ENCODE assay signal across 10 mouse cellular contexts in genomic region chr5:25188802-25189201, GRCm38 (mm10). TPM values are rescaled to one million over a fixed set of nuclear protein-coding genes. Genes with fewer than 3 reads are reported as not detected.
DNase-seq lines count a peak whose midpoint lies in the region; TF ChIP-seq lines count a peak whose summit lies in the region.
"Had no signal": no experiment of that assay in that cellular context is flagged by ENCODE, and none has a peak within 500 bp of the region (broad histone marks: within the 10 kb centered on the region; RNA-seq: fewer than 3 reads in every experiment).

No protein-coding gene starts in this region.

- H3K36me3 ChIP-seq in thymus, adult 2 months (ENCODE audit: control insufficient read depth, insufficient read depth, low read length) = no peaks in the 10 kb centered on the region
- H3K36me3 ChIP-seq in splenic B cell, adult 2 months (ENCODE audit: control insufficient read depth, insufficient read depth, low read length, poor library complexity, severe bottlenecking) = no peaks in the 10 kb centered on the region

- no peak overlapping the region for H3K4me3 ChIP-seq in gastrocnemius, adult 2 months
- H3K4me3 ChIP-seq in thymus, adult 2 months (ENCODE audit: control insufficient read depth, insufficient read depth, low read length) = no peak overlapping the region

- H3K27me3 ChIP-seq in thymus, adult 2 months (ENCODE audit: control insufficient read depth, insufficient read depth, low read length) = no peaks in the 10 kb centered on the region
- H3K27me3 ChIP-seq in splenic B cell, adult 2 months (ENCODE audit: control insufficient read depth, insufficient read depth, low read length, poor library complexity, severe bottlenecking) = no peaks in the 10 kb centered on the region

- no peak overlapping the region for H3K27ac ChIP-seq in gastrocnemius, adult 2 months
- no peak overlapping the region for H3K27ac ChIP-seq in thymus, adult 2 months (ENCODE audit: control insufficient read depth, insufficient read depth, low read length)

- no peaks in the 10 kb centered on the region for H3K4me1 ChIP-seq in thymus, adult 2 months (replicated peaks; ENCODE audit: control insufficient read depth, insufficient read depth, low read length)

- peak; percentile 25 for DNase-seq in gastrocnemius, adult 2 months
- DNase-seq in gastrocnemius, postnatal 10 days = no peak
- peak; percentile 11 for DNase-seq in thymus, adult 2 months
- DNase-seq in thymus, adult 18-20 months = no peak
- peak; percentile 45 for DNase-seq in heart, postnatal 4 days
- DNase-seq in splenic B cell, adult 2 months (ENCODE audit: low read depth, low spot score) = peak; percentile 33
- no peak for DNase-seq in right cerebral cortex, postnatal 10 days (ENCODE audit: low spot score in 2 of 2)
- DNase-seq in gastrocnemius, postnatal 14 days = no peak

- intact Hi-C loops in gastrocnemius, adult 2 months (cut with DNase I) = no loop called here
- intact Hi-C loops in gastrocnemius, postnatal 14 days (cut with DNase I; ENCODE audit: low total_unique reads) = no loop called here

- 83% methylated on average over 1 of the region's 1 CpGs for WGBS in thymus, adult 2 months

- peak; percentile 51 for TF ChIP-seq CTCF in gastrocnemius, adult 2 months (IDR thresholded peaks at IDR 0.05)
- no peak for TF ChIP-seq CTCF in thymus, adult 2 months (IDR thresholded peaks at IDR 0.05; ENCODE audit: borderline replicate concordance, control insufficient read depth, extremely low read depth, insufficient read depth, low read length, poor library complexity)

- no peak for TF ChIP-seq POLR2A in thymus, adult 2 months (IDR thresholded peaks at IDR 0.05; ENCODE audit: control insufficient read depth, extremely low read depth, insufficient read depth, low read length, poor library complexity)

RNA-seq across cellular contexts. Expression of gene Galntl5, which starts 7.5 kb away (rescaled TPM):
- total RNA-seq in gastrocnemius, adult 2 months (2021) = not detected
- not detected for total RNA-seq in gastrocnemius, postnatal 10 days (2021)
- not detected in 2 replicates for polyA plus RNA-seq in thymus, adult 2 months (2012; rRNA removed)
- total RNA-seq in heart, postnatal 4 days (2021) = not detected
- not detected for total RNA-seq in gastrocnemius, postnatal 14 days (2021)
- total RNA-seq: hematopoietic stem cell, adult 5-6 weeks had no signal
- polyA plus RNA-seq: neural tube, embryonic 11.5 days had no signal

RNA-seq across cellular contexts. Expression of gene Galnt11, which starts 32.9 kb away (rescaled TPM):
- 10 to 100 TPM; 10.9 to 13.0 TPM for total RNA-seq in gastrocnemius, adult 2 months (2021)
- total RNA-seq in gastrocnemius, postnatal 10 days (2021) = 10 to 100 TPM; 17.1 to 19.1 TPM
- polyA plus RNA-seq in thymus, adult 2 months (2012; rRNA removed) = 14.6 TPM in 2 replicates
- total RNA-seq in heart, postnatal 4 days (2021) = 10 to 100 TPM; 32.6 to 33.8 TPM
- total RNA-seq in gastrocnemius, postnatal 14 days (2021) = 10 to 100 TPM; 14.4 to 14.5 TPM

RNA-seq across cellular contexts. Expression of gene E130116L18Rik, which starts 34.2 kb away (rescaled TPM):
- total RNA-seq in gastrocnemius, adult 2 months (2021) = not detected
- not detected for total RNA-seq in gastrocnemius, postnatal 10 days (2021)
- polyA plus RNA-seq in thymus, adult 2 months (2012; rRNA removed) = not detected in 2 replicates
- total RNA-seq in heart, postnatal 4 days (2021) = not detected
- total RNA-seq in gastrocnemius, postnatal 14 days (2021) = not detected
- total RNA-seq: hematopoietic stem cell, adult 5-6 weeks had no signal
- polyA plus RNA-seq: neural tube, embryonic 11.5 days had no signal

Comparison
In these comparisons a context has a peak if more than half of its experiments do, and no peak if none do; other contexts are left out.
1. DNase-seq: peak in gastrocnemius, adult 2 months (single experiment), thymus, adult 2 months (single experiment), heart, postnatal 4 days (single experiment) and splenic B cell, adult 2 months (single experiment); none in gastrocnemius, postnatal 10 days (single experiment), thymus, adult 18-20 months (0 of 2), right cerebral cortex, postnatal 10 days (0 of 2) and gastrocnemius, postnatal 14 days (single experiment).